Mouse (Mus musculus) retina, adult 2 months (tissue): ENCODE data around the gene Hoxd10.

Source experiments
- DNase-seq: peaks from one replicate; pipeline ENCODE4 v3.0.0-alpha.2; 2012; ENCODE audit warnings: low read depth, low spot score

Hoxd10 gene

GRCm38 (mm10) chr2:74691022-74691951, at the start of gene Hoxd10:
TSS of gene Hoxd10 (plus strand) at chr2:74691924.
- DNase-seq = no peak

- DNase-seq = no peak
Measured at GRCm38 (mm10) chr2:74642431-74642830, 49.3 kb upstream of the Hoxd10 start.

DNA sequence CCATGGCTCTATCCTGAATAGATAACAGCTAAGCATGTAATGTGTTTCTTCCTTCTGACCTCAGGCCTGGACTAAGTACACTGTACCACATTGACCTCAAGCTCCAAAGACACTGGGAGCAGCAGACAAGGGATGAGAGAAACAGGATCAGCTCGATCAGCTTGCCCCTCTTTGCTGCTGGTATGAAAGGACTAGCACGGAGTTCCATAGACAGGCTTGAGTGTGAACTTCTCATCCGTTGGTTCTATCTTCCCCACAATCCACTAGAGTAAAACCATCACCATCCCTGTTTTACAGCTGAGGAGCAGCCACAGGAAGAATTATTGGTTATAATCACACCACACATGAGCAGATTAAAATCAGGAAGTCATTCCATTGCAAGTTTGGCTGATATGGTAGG, 46.1 kb upstream of the Hoxd10 start:
- no peak for DNase-seq

DNA sequence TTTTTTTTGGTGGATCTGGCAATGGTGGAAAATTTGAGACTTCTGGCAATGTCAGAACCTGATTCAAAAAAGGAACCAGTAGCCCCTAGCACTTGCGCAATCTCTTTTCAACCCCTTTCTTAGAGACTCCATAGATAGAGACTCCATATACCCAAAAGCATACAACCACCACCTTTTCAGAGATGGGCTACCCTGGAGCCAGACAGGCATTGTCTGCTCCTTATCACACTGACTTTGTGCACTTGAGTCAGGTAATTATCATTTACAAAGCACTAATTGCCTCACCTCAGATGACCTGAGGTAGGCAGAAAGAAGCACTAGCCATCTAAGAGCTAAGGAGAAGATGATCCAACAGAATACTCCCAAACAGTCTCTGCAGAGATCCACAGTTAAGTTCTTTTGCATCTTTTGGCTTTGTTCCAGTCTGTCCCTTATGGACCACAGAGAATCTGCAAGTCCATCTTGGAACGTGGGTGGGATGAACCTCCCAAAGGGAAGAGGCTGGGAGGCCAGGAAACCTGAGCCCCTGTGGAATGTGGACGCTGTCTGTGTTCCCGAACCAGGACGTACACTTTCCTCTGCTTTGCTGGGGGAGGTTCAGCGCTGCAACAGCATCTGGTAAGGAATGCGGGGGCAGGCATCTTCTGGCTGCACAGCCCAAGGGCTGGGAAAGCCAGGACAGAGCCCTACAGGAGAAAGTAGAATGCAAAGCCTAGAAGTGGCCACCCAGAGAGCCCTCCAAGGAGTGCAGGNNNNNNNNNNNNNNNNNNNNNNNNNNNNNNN, 44.5 kb upstream of the Hoxd10 start:
- DNase-seq = no peak

GRCm38 (mm10) chr2:74652996-74653340, 38.8 kb upstream of the Hoxd10 start:
- DNase-seq = no peak

DNA sequence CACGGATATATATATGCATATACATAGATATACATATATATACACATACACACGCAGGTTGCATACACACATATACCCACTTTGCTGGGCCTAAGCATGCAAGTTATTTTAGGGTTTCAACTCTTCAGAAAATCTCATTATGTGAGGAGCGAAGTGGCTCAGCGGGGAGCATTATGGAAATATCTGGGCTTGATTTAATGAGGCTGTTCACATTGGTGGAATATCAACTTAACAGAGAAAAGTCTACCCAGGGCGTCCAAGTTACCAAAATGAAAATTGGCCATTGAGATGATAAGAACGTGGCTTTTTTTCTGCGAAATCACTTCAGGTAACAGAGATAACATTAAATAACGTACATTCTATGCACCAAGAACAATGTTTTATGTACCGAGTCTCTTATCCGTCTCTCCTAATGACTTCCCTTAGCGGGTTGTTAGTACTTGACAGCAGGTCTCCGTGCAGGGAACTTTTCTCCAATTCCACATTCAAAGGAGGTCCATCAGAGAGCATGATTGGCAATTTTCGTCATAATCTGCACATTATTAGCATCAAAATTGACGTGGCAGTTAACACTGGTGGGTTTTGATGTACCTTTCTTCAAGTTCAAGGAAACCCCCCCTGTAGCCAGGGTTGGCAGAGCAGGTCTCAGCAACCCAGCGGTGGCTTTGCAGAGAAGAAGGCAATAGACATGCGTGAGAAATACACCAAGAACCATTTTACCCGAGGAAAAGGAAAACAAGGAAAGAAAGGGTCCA, 37.8 kb upstream of the Hoxd10 start:
- DNase-seq = no peak

DNA sequence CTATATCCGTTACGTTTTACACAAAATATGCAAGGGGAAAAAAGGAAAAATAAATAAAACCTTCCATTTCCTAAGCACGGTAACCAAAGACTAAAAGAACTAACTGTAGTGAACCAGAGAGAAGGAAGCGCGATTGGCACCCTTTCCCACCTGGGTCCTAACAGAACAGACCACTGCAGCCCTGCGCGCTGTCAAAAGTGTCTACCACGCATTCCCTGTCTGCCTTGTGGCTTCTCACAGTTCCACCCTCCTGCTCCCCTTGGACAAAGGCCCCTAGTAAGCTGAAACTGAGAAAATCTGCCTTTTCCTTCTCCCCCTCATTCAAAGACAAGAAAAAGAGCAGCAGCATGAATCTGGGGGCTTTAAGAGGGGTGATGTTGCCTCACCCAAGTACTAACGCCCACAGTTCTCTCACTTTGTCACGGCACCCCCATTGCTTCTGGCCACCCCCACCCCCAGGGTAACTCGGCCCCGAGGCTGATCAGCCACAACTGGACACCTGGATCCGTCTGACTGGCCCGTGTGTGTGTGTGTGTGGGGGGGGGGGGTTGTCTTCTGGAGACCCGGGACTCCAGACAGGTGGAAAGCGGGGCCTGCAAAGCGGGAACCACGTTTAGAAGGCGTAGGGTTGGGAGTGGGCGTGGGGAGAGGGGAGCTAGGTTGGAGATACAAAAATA, 36.8 kb upstream of the Hoxd10 start:
- DNase-seq = no peak

- DNase-seq = no peak
Measured at GRCm38 (mm10) chr2:74655420-74655781, 36.3 kb upstream of the Hoxd10 start.

GRCm38 (mm10) chr2:74655821-74656631, 35.7 kb upstream of the Hoxd10 start:
- DNase-seq = no peak

GRCm38 (mm10) chr2:74656632-74657021, 35.1 kb upstream of the Hoxd10 start:
- no peak for DNase-seq

DNA sequence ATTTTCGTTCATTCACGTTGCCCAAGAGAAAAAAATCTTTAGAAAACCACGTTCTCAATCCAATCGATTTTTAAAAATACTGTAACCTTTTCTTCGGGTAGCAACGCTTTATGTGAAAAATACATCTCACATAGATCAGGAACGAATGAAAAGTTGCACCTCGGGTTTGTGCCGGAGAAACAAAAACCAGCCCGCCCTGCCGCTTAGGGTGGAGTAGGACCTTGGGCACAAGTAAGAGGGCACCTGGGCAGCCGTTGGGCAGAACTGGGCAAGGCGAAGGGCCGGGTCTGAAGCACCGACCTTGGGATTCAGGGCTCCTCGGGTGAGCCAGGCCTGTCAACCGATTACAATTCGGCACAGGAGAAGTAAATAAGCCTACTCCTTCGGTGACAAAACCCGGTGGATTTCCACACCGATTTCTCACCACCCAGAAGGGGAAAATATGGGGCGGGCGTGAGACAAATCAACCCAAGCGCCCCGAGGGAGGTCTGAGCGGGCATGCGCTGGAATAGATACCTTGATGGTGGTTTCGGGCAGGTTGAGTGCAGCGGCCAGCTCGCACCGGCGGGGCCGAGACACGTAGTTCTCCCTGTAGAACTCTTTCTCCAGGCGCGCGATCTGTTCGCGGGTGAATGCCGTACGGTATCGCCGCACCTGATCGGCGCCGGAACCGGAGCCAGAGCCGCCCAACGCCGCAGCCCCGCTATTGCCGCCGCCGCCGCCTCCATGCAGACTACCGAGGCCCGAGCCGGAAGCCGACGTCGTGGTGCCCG, 34.3 kb upstream of the Hoxd10 start:
- DNase-seq = no peak

- DNase-seq = no peak
Measured at GRCm38 (mm10) chr2:74658024-74658666, 33.6 kb upstream of the Hoxd10 start.

DNA sequence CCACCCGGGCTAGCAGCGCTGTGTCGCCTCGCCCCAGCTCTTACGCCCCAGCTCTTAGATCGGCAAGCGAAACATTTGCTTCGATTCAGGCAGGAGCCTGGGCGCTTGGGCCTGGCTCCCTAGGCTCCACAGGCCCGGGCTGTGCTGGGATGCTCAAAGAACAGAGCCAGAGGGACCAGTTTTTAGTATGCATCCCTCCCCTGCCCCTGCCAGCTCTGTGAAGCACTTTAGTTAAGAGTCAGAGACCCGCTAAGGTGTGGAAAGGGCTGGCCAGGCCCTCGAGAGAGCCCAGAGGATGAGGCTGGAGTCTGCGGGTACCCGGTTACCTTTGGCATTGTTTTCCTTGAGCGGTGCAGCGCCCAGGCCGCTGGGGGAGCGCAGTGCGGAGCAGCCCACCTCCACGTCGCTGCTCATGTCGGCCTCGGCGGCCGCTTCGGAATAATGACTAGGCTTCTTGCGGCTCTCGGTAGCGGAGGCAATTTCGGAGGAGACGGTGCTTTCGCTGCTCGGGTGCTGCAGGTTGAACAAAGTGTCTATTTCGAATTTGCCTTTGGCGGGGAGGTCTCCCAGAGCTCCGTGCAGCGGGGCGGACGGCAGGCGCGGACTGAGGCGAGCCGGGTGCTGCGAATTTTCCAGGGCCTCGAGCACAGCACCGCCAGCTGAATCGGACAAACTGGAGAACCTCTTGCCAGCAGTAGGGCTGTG, 32.9 kb upstream of the Hoxd10 start:
- no peak for DNase-seq

DNA sequence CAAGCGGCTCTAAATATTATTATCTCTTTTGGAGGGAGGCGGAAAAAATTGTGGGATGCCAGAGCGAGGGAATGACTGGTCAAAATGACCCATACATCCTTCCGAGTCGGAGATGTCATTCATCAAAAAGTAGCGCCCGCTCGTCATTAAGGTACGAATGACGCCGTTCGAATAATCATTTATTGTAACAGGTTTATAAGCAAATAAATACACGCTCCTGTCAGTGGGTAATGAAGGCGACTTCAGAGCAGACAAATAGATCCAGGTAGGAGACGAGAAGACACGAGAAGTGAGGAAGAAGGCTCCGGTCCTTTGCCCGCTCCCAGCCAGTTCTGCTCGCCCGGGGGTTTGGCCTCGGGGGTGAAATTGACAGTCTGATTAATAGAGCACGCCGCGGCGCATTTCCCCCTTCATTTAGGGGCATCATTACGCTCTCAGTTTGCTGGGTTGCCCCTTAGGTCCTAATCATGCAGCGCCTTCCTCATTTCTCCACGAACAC, 32.2 kb upstream of the Hoxd10 start, which contains the start of gene Evx2:
Gene Evx2 (minus strand): TSS at position 51 of the 499 bp plus-strand sequence.
- no peak for DNase-seq

DNA sequence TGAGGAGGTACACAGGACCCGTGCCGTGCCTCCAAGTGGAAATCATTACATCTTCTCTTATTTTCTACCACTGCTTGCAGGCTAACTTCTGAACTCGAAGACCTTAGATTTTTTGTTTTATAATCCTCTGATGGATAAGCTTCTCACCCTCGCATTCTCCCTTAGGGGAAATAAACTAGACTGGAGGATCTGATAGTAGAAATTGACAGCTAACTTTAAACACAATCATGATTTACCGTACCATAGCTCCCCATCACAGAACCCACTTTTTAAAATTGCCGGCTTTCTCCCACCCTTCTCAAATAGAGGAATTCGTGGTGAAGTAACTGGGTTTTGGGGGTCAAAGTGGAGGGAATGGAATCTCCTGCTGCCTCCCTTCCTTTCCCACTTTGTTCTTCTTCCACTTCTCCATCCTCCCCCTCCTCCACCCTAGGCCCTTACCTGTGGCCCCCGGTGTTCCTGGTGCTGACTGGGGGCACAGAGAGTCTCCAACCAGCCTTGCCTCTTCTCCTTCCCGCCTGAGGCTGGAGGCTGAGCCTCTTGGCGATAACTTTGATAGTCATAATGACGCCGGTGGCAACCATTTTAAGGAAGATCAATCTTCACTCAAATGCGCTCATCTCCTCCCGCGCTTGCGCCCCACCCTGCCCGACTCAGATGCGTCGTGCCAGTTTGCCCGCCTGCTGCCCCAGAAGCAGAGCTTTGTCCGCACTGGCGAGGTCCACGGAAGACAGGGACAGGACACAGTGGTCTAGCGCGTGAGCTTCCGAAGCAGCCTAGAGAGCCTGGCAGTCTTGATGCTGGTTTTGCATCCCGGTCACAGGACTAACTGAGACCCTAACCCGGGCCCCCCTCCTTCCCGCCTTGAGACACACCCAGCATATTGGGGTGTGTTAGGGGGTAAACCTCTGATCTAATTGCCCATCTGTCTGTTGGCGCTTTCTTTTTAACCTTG, 31.0 kb upstream of the Hoxd10 start:
- no peak for DNase-seq

- DNase-seq = no peak
Measured at GRCm38 (mm10) chr2:74661685-74662084, 30.0 kb upstream of the Hoxd10 start.

- DNase-seq = no peak
Measured at GRCm38 (mm10) chr2:74663291-74663925, 28.3 kb upstream of the Hoxd10 start.
